Mouse (Mus musculus): ENCODE data around the gene Sumf1. TPM values are rescaled to one million over a fixed set of nuclear protein-coding genes. Genes with fewer than 3 reads are reported as not detected.
A peak's percentile ranks its signal among the peaks of the same experiment; 100 is the strongest.

The Sumf1 gene
- 6.8 and 7.7 TPM in 2 replicates for polyA plus RNA-seq (2015; fragmentation: Nextera tagmentation; extraction: Ambion mirVana)

GRCm38 (mm10) chr6:108184847-108185684, at the start of gene Sumf1:
TSS of gene Sumf1 (minus strand) at chr6:108185582.
- WGBS (ENCODE audit: insufficient replicate concordance) = 4% methylated on average over 49 of the region's 49 CpGs
- H3K27ac ChIP-seq (ENCODE audit: low read length) = no peak within 1 kb of the TSS

GRCm38 (mm10) chr6:108234536-108234935, 49.2 kb upstream of the Sumf1 start:
- Histone ChIP-seq H3K4me1 (ENCODE audit: control insufficient read depth, low read depth, low read length) (peaks cover 5% of the 10 kb centered on the region), H3K27me3 (ENCODE audit: control insufficient read depth, insufficient read depth, low read depth, low read length) (no peaks in the 10 kb centered on the region), H3K4me3 (ENCODE audit: low read depth, low read length) (no peak overlapping the region), H3K27ac (ENCODE audit: low read length) (no peak overlapping the region), H3K4me2 (ENCODE audit: low read depth, low read length) (no peak overlapping the region), H3K36me3 (ENCODE audit: control insufficient read depth, insufficient read depth) (no peaks in the 10 kb centered on the region), H3K9ac (ENCODE audit: low read depth, low read length) (no peak overlapping the region), H3K9me3 (replicated peaks; ENCODE audit: control insufficient read depth, low read length) (no peaks in the 10 kb centered on the region)
- ATAC-seq (ENCODE audit: low read depth) = no peak
- WGBS (ENCODE audit: insufficient replicate concordance) = 73% methylated on average over 6 of the region's 6 CpGs

More at GRCm38 (mm10) chr6:108184847-108185684, at the start of gene Sumf1:
- Histone ChIP-seq H3K36me3 (ENCODE audit: control insufficient read depth, insufficient read depth) (no peaks in the 10 kb centered on the region), H3K9me3 (replicated peaks; ENCODE audit: control insufficient read depth, low read length) (no peaks in the 10 kb centered on the region), H3K4me1 (ENCODE audit: control insufficient read depth, low read depth, low read length) (peaks cover 8% of the 10 kb centered on the region), H3K4me2 (ENCODE audit: low read depth, low read length) (peak within 1 kb of the TSS; percentile 84), H3K27me3 (ENCODE audit: control insufficient read depth, insufficient read depth, low read depth, low read length) (no peaks in the 10 kb centered on the region), H3K4me3 (ENCODE audit: low read depth, low read length) (peak within 1 kb of the TSS; percentile 77), H3K9ac (ENCODE audit: low read depth, low read length) (peak within 1 kb of the TSS; percentile 69)
- peak; percentile 86 for ATAC-seq (ENCODE audit: low read depth)

GRCm38 (mm10) chr6:108233070-108233469, 47.7 kb upstream of the Sumf1 start:
- Histone ChIP-seq H3K4me3 (ENCODE audit: low read depth, low read length) (no peak overlapping the region), H3K9ac (ENCODE audit: low read depth, low read length) (no peak overlapping the region), H3K4me1 (ENCODE audit: control insufficient read depth, low read depth, low read length) (peaks cover 5% of the 10 kb centered on the region), H3K36me3 (ENCODE audit: control insufficient read depth, insufficient read depth) (no peaks in the 10 kb centered on the region), H3K4me2 (ENCODE audit: low read depth, low read length) (no peak overlapping the region), H3K27ac (ENCODE audit: low read length) (no peak overlapping the region), H3K27me3 (ENCODE audit: control insufficient read depth, insufficient read depth, low read depth, low read length) (no peaks in the 10 kb centered on the region), H3K9me3 (replicated peaks; ENCODE audit: control insufficient read depth, low read length) (no peaks in the 10 kb centered on the region)
- WGBS (ENCODE audit: insufficient replicate concordance) = 11% methylated on average over 6 of the region's 6 CpGs
- ATAC-seq (ENCODE audit: low read depth) = no peak

DNA sequence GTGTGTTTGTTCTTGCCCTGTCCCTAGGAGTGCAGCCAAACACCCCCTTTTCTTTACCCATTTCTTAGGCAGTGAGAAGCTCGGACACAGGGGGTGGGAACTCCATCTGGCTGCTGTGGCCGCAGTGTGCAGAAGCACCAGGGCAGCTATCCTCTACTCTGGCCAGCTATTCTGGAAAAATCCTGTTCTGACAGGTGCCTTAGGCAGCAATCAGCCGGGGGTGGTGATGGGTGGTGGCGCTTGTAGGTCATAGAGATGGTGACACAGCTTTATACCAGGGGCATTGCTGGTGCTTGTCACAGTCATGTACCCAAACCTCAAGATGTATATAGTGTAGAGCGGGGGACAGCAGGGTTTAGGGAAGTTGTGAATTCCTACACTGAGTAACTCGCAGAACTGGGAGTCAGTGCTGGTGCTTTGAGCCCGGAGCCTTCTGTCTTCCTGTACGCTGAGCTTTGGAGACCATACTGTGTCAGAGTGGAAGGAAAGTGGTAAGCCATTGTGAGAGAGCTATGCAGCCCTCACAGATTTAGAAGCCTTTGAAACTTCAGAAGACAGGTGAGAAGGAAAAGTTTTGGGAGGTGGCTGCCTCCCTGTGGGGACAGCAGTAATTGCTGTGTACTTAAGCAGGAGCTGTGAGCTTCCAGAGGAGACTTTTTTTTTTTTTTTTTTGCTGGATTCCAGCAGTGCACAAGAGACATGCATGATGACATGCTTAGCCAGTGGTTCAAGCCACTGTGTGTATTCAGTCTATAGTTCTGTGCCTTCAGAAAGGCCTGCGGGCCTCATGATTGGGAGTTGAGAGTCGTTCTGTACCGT, 46.7 kb upstream of the Sumf1 start:
- Histone ChIP-seq H3K27ac (ENCODE audit: low read length) (no peak overlapping the region), H3K4me3 (ENCODE audit: low read depth, low read length) (no peak overlapping the region), H3K9me3 (replicated peaks; ENCODE audit: control insufficient read depth, low read length) (no peaks in the 10 kb centered on the region), H3K36me3 (ENCODE audit: control insufficient read depth, insufficient read depth) (no peaks in the 10 kb centered on the region), H3K27me3 (ENCODE audit: control insufficient read depth, insufficient read depth, low read depth, low read length) (no peaks in the 10 kb centered on the region), H3K9ac (ENCODE audit: low read depth, low read length) (no peak overlapping the region), H3K4me1 (ENCODE audit: control insufficient read depth, low read depth, low read length) (peaks cover 5% of the 10 kb centered on the region), H3K4me2 (ENCODE audit: low read depth, low read length) (no peak overlapping the region)
- no peak for ATAC-seq (ENCODE audit: low read depth)
- WGBS (ENCODE audit: insufficient replicate concordance) = 50% methylated on average over 11 of the region's 11 CpGs

- Histone ChIP-seq H3K9me3 (replicated peaks; ENCODE audit: control insufficient read depth, low read length) (no peaks in the 10 kb centered on the region), H3K9ac (ENCODE audit: low read depth, low read length) (no peak overlapping the region), H3K4me1 (ENCODE audit: control insufficient read depth, low read depth, low read length) (peaks cover 5% of the 10 kb centered on the region), H3K36me3 (ENCODE audit: control insufficient read depth, insufficient read depth) (no peaks in the 10 kb centered on the region), H3K27ac (ENCODE audit: low read length) (no peak overlapping the region), H3K4me2 (ENCODE audit: low read depth, low read length) (no peak overlapping the region), H3K27me3 (ENCODE audit: control insufficient read depth, insufficient read depth, low read depth, low read length) (no peaks in the 10 kb centered on the region), H3K4me3 (ENCODE audit: low read depth, low read length) (no peak overlapping the region)
- no peak for ATAC-seq (ENCODE audit: low read depth)
- WGBS (ENCODE audit: insufficient replicate concordance) = 65% methylated on average over 3 of the region's 3 CpGs
Measured at GRCm38 (mm10) chr6:108230608-108231007, 45.2 kb upstream of the Sumf1 start.

GRCm38 (mm10) chr6:108228601-108229000, 43.2 kb upstream of the Sumf1 start:
- WGBS (ENCODE audit: insufficient replicate concordance) = 46% methylated on average over 2 of the region's 2 CpGs
- ATAC-seq (ENCODE audit: low read depth) = no peak
- H3K4me2 ChIP-seq (ENCODE audit: low read depth, low read length) = no peak overlapping the region
- H3K9me3 ChIP-seq (replicated peaks; ENCODE audit: control insufficient read depth, low read length) = no peaks in the 10 kb centered on the region
- no peak overlapping the region for H3K9ac ChIP-seq (ENCODE audit: low read depth, low read length)
- no peaks in the 10 kb centered on the region for H3K27me3 ChIP-seq (ENCODE audit: control insufficient read depth, insufficient read depth, low read depth, low read length)
- no peak overlapping the region for H3K4me3 ChIP-seq (ENCODE audit: low read depth, low read length)
- no peak overlapping the region for H3K27ac ChIP-seq (ENCODE audit: low read length)
- no peaks in the 10 kb centered on the region for H3K36me3 ChIP-seq (ENCODE audit: control insufficient read depth, insufficient read depth)
- peaks cover 5% of the 10 kb centered on the region for H3K4me1 ChIP-seq (ENCODE audit: control insufficient read depth, low read depth, low read length)

DNA sequence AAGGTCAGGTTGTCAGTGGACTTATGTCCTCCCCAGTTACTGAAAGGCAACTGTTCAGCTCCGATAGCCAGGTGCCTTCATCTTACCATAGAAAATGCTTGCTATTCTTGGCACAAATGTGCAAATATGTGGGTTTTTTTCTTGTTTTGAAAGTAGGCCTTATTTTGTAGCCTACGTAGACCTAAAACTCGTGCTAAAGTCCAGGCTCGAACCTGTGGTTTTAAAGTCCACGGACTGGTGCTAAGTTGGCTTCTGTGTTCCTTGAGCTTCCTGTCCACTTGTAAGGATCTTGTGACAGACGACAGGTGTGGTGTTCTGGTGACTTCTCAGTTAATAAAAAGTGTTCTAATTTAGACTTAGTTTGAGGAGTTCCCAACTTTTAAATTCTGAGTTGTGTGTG, 42.7 kb upstream of the Sumf1 start:
- ATAC-seq (ENCODE audit: low read depth) = no peak
- Histone ChIP-seq H3K4me1 (ENCODE audit: control insufficient read depth, low read depth, low read length) (peaks cover 2% of the 10 kb centered on the region), H3K9ac (ENCODE audit: low read depth, low read length) (no peak overlapping the region), H3K9me3 (replicated peaks; ENCODE audit: control insufficient read depth, low read length) (no peaks in the 10 kb centered on the region), H3K27me3 (ENCODE audit: control insufficient read depth, insufficient read depth, low read depth, low read length) (no peaks in the 10 kb centered on the region), H3K36me3 (ENCODE audit: control insufficient read depth, insufficient read depth) (no peaks in the 10 kb centered on the region), H3K4me3 (ENCODE audit: low read depth, low read length) (no peak overlapping the region), H3K27ac (ENCODE audit: low read length) (no peak overlapping the region), H3K4me2 (ENCODE audit: low read depth, low read length) (no peak overlapping the region)
- 60% methylated on average over 6 of the region's 6 CpGs for WGBS (ENCODE audit: insufficient replicate concordance)

- Histone ChIP-seq H3K9ac (ENCODE audit: low read depth, low read length) (no peak overlapping the region), H3K9me3 (replicated peaks; ENCODE audit: control insufficient read depth, low read length) (no peaks in the 10 kb centered on the region), H3K4me2 (ENCODE audit: low read depth, low read length) (no peak overlapping the region), H3K27me3 (ENCODE audit: control insufficient read depth, insufficient read depth, low read depth, low read length) (no peaks in the 10 kb centered on the region), H3K4me1 (ENCODE audit: control insufficient read depth, low read depth, low read length) (no peaks in the 10 kb centered on the region; the same call in 1 of the 2 replicates), H3K4me3 (ENCODE audit: low read depth, low read length) (no peak overlapping the region), H3K36me3 (ENCODE audit: control insufficient read depth, insufficient read depth) (no peaks in the 10 kb centered on the region), H3K27ac (ENCODE audit: low read length) (no peak overlapping the region)
- WGBS (ENCODE audit: insufficient replicate concordance) = 75% methylated on average over 6 of the region's 6 CpGs
- no peak for ATAC-seq (ENCODE audit: low read depth)
Measured at GRCm38 (mm10) chr6:108227461-108227860, 42.1 kb upstream of the Sumf1 start.

GRCm38 (mm10) chr6:108226230-108226629, 40.8 kb upstream of the Sumf1 start:
- Histone ChIP-seq H3K4me3 (ENCODE audit: low read depth, low read length) (no peak overlapping the region), H3K4me2 (ENCODE audit: low read depth, low read length) (no peak overlapping the region), H3K9ac (ENCODE audit: low read depth, low read length) (no peak overlapping the region), H3K27ac (ENCODE audit: low read length) (no peak overlapping the region), H3K36me3 (ENCODE audit: control insufficient read depth, insufficient read depth) (no peaks in the 10 kb centered on the region), H3K4me1 (ENCODE audit: control insufficient read depth, low read depth, low read length) (no peaks in the 10 kb centered on the region; the same call in 1 of the 2 replicates), H3K27me3 (ENCODE audit: control insufficient read depth, insufficient read depth, low read depth, low read length) (no peaks in the 10 kb centered on the region), H3K9me3 (replicated peaks; ENCODE audit: control insufficient read depth, low read length) (no peaks in the 10 kb centered on the region)
- WGBS (ENCODE audit: insufficient replicate concordance) = 61% methylated on average over 7 of the region's 7 CpGs
- ATAC-seq (ENCODE audit: low read depth) = no peak
